Mouse (Mus musculus) CH12F3 (cell line): ENCODE results near the gene Gpbp1l1.

ENCODE experiments used
- in situ Hi-C: fragments of 300-500 bp; cut with MboI; formaldehyde crosslinking; loops from 2 replicates; pipeline ENCODE4 v1.14.3; 2020; ENCODE audit warnings: low sequenced_read_pairs

The Gpbp1l1 gene

DNA sequence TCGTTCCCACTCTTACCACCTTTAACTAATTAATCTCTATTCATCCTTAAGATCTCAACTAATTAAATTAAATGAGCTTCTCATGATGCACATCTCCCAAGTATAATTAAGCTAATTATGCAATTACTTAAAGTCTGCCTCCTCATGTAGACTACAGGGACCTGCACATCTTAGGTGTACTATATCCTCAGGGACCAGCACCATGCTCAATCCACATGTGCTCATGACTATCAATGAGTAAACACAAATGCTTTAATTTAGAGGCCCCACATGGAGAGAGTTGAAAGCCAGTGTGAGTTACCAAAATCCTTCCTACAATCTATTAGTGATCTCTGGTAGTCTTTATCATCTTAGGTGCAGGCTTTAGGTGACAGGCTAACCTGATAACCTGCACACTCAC is 77.7 kb downstream of the Gpbp1l1 start:
- in situ Hi-C loops: no loop called here

DNA sequence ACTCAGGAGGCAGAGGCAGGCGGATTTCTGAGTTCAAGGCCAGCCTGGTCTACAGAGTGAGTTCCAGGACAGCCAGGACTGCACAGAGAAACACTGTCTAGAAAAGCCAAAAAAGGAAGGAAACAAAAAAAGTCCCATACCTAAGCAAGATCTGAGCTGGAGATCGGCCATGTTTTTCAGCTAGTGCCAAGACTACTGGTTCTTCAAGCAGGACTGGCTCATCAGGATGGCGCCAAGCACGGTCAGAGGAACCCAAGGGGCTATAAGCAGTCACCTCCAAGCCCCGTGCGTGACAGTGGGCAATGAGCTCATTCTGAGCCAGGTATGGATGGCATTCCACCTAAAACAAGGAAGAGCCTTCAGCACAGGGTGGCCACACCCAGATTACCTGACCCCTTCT is 81.4 kb downstream of the Gpbp1l1 start:
- in situ Hi-C loops: no loop called here

DNA sequence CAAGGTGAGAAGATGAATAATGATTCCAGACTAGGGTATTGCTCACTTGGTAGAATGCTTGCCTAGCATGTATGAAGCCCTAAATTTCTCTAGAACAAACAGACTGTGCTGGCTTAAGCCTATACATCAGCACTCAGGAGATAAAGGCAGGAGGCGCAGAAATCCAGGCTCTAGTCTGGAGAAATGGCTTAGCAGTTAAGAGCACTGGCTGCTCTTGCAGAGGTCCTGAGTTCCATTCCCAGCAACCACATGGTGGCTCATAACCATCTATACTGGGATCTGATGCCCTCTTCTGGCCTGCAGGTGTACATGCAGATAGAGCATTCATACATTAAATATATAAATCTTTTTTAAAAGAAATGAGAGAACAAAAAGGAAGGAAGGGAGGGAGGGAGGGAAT is 84.6 kb downstream of the Gpbp1l1 start:
- in situ Hi-C loops: no loop called here
